Mouse (Mus musculus) lung, postnatal 0 days (tissue): ENCODE data around the gene Gm11627. TPM values are rescaled to one million over a fixed set of nuclear protein-coding genes. Genes with fewer than 3 reads are reported as not detected.
A peak's percentile ranks its signal among the peaks of the same experiment; 100 is the strongest.

Experiments
- ATAC-seq: fragments of 200-750 bp; cut with Nextera tagmentation; 2 replicates; pipeline ENCODE4 v1.8.0; 2017; ENCODE audit warnings: moderate library complexity
- DNase-seq: peaks from one replicate; pipeline ENCODE4 v3.0.0-alpha.2; 2016; ENCODE audit warnings: low spot score
- H3K27ac ChIP-seq: fragments of 300-500 bp; sonication (generic); 2 replicates; pipeline ENCODE4 v1.5.1; 2014; ENCODE audit warnings: antibody characterized with exemption, mild to moderate bottlenecking, low read length, mixed read lengths
- H3K27me3 ChIP-seq: fragments of 300-500 bp; sonication (generic); replicated peaks from 2 replicates; pipeline ENCODE4 v1.6.1; 2014; ENCODE audit warnings: low read length, mixed read lengths; ENCODE audit not compliant: insufficient read depth
- H3K36me3 ChIP-seq: fragments of 300-500 bp; sonication (generic); 2 replicates; pipeline ENCODE4 v1.6.1; 2014; ENCODE audit warnings: low read length, mixed read lengths; ENCODE audit not compliant: insufficient read depth
- H3K4me1 ChIP-seq: fragments of 300-500 bp; sonication (generic); 2 replicates; pipeline ENCODE4 v1.6.1; 2014; ENCODE audit warnings: antibody characterized with exemption, low read depth, low read length, mixed read lengths; ENCODE audit not compliant: insufficient read depth
- H3K4me2 ChIP-seq: fragments of 300-500 bp; sonication (generic); replicated peaks from 2 replicates; pipeline ENCODE4 v1.6.1; 2014; ENCODE audit warnings: low read depth, mild to moderate bottlenecking, low read length, moderate library complexity, mixed read lengths
- H3K4me3 ChIP-seq: fragments of 300-500 bp; sonication (generic); 2 replicates; pipeline ENCODE4 v1.5.1; 2014; ENCODE audit warnings: low read depth, low read length
- H3K9ac ChIP-seq: fragments of 300-500 bp; sonication (generic); replicated peaks from 2 replicates; pipeline ENCODE4 v1.6.1; 2014; ENCODE audit warnings: low read depth, mild to moderate bottlenecking
- H3K9me3 ChIP-seq: fragments of 300-500 bp; sonication (generic); 2 replicates; pipeline ENCODE4 v1.6.1; 2016; ENCODE audit warnings: low read length, mixed read lengths
- CTCF ChIP-seq: IDR thresholded peaks from 2 replicates; pipeline ENCODE4 v1.5.1; 2016; ENCODE audit warnings: antibody characterized with exemption, mild to moderate bottlenecking
- EP300 ChIP-seq: IDR thresholded peaks from 2 replicates; pipeline ENCODE4 v1.6.1; 2016; ENCODE audit warnings: antibody characterized with exemption, mild to moderate bottlenecking, control low read depth
- WGBS: fragments of 180-500 bp; shearing (Covaris S2); extraction: QIAGEN DNeasy Blood & Tissue Kit; methylation state at CpG from one replicate; pipeline ENCODE4 v1.1.7; 2014; 5-methylcytosine and 5-hydroxymethylcytosine counted together
- polyA plus RNA-seq: library from polyadenylated mRNA; unstranded; fragments of >200 nt; fragmentation: Nextera tagmentation; extraction: Ambion mirVana; gene quantifications from 2 replicates; pipeline ENCODE4 v1.2.1, GENCODE M21; 2015

Gene Gm11627
- polyA plus RNA-seq, 1 experiment from 2014 or later, result 8.0 TPM

DNA sequence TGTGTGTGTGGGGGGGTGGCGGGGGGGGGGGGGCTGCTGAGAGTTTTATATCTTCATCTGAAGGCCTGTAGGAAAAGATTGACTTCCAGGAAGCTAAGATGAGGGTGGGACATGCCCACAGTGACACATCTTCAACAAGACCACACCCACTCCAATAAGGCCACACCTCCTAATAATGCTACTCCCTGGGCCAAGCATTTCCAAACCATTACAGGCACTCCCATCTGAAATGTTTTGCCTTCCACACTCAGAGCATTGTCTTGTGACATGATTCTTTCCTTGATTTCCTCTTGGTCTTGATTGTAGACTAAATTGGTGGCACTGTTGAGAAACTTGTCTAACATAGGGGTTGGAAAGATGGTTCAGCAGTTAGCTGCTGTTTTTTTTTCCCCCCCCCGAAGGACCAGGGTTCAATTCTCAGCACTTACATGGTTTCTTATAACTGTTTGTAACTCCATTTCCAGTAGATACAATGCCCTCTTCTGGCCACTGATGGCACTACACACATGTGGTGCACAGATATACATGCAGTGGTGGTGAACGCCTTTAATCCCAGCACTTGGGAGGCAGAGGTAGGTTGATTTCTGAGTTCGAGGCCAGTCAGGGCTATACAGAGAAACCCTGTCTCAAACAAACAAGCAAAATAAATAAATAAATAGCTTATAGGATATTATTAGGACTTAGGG, 7.3 kb upstream of the Gm11627 start:
- Histone ChIP-seq H3K9me3 (no peaks in the 10 kb centered on the region), H3K4me3 (no peak overlapping the region), H3K9ac (no peak overlapping the region), H3K27me3 (no peaks in the 10 kb centered on the region), H3K27ac (no peak overlapping the region), H3K4me2 (no peak overlapping the region), H3K4me1 (peaks cover 8% of the 10 kb centered on the region; the same call in 1 of the 2 replicates), H3K36me3 (no peaks in the 10 kb centered on the region)
- 91% methylated on average over 4 of the region's 4 CpGs for WGBS
- TF ChIP-seq EP300 (no peak), CTCF (peak; percentile 36)
- DNase-seq (no peak), ATAC-seq (no peak)

GRCm38 (mm10) chr11:102582736-102583135, 3.5 kb upstream of the Gm11627 start:
- H3K27ac ChIP-seq, result peak overlapping the region; percentile 76
- WGBS, result 20% methylated on average over 5 of the region's 5 CpGs
- H3K36me3 ChIP-seq, result no peaks in the 10 kb centered on the region
- no peak overlapping the region for H3K4me3 ChIP-seq
- H3K4me1 ChIP-seq, result peaks cover 15% of the 10 kb centered on the region; the same call in 1 of the 2 replicates
- peak overlapping the region; percentile 17; the same call in 1 of the 2 replicates for H3K4me2 ChIP-seq
- no peak for TF ChIP-seq EP300
- no peak for TF ChIP-seq CTCF
- H3K27me3 ChIP-seq, result no peaks in the 10 kb centered on the region
- ATAC-seq (no peak), DNase-seq (no peak)
- H3K9ac ChIP-seq, result no peak overlapping the region
- no peaks in the 10 kb centered on the region for H3K9me3 ChIP-seq

DNA sequence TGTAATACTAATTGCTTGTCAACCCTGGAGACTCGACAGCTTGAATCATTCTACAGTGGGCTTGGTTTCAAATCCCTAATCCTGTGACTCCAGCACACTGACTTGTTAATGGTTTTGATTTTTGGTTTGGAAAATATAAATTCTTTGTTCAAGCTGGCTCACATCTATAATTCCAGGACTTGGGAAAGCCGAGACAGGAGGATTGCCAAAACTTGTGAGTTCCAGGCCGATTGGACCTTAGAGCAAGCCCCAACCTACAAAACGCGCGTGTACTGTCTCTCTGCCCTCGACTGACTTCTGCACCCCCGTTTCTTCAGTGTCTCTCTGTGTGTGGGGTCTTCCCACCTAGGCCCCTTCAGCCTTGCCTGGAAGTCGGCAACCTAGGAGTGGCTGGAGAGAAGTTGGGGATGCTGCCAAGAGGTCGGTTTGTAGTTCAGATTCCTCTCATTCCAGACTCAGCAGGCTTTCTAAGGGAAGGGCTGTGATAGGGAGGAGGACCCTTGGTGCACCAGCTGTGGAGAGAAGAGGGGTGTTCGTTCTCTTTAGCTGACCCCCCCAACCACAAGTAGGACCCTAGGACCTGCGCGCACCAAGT, 2.9 kb upstream of the Gm11627 start:
- no peaks in the 10 kb centered on the region for H3K36me3 ChIP-seq
- H3K9me3 ChIP-seq, result no peaks in the 10 kb centered on the region
- no peak overlapping the region for H3K4me3 ChIP-seq
- DNase-seq (peak; percentile 72), ATAC-seq (peak; percentile 34)
- H3K27ac ChIP-seq, result peak overlapping the region; percentile 76
- WGBS, result 15% methylated on average over 13 of the region's 13 CpGs
- no peaks in the 10 kb centered on the region for H3K27me3 ChIP-seq
- peaks cover 15% of the 10 kb centered on the region; the same call in 1 of the 2 replicates for H3K4me1 ChIP-seq
- H3K9ac ChIP-seq, result no peak overlapping the region
- H3K4me2 ChIP-seq, result peak overlapping the region; percentile 17; the same call in 1 of the 2 replicates
- TF ChIP-seq CTCF (no peak), EP300 (no peak)

GRCm38 (mm10) chr11:102581281-102582015, 2.2 kb upstream of the Gm11627 start:
- Histone ChIP-seq H3K27me3 (no peaks in the 10 kb centered on the region), H3K4me1 (peaks cover 15% of the 10 kb centered on the region; the same call in 1 of the 2 replicates), H3K4me2 (no peak overlapping the region), H3K27ac (peak overlapping the region; percentile 35; the same call in 1 of the 2 replicates), H3K9me3 (no peaks in the 10 kb centered on the region), H3K4me3 (no peak overlapping the region), H3K36me3 (no peaks in the 10 kb centered on the region), H3K9ac (no peak overlapping the region)
- ATAC-seq (no peak), DNase-seq (no peak)
- TF ChIP-seq EP300, result no peak
- no peak for TF ChIP-seq CTCF
- WGBS, result 22% methylated on average over 11 of the region's 11 CpGs

- ATAC-seq (no peak), DNase-seq (no peak)
- 42% methylated on average over 3 of the region's 3 CpGs for whole genome bisulfite sequencing
- Histone ChIP-seq H3K9me3 (no peaks in the 10 kb centered on the region), H3K4me2 (peak overlapping the region; percentile 60; the same call in 1 of the 2 replicates), H3K4me3 (no peak overlapping the region), H3K27me3 (no peaks in the 10 kb centered on the region), H3K27ac (peak overlapping the region; percentile 91), H3K4me1 (peaks cover 15% of the 10 kb centered on the region; the same call in 1 of the 2 replicates), H3K9ac (peak overlapping the region; percentile 43; the same call in 1 of the 2 replicates), H3K36me3 (no peaks in the 10 kb centered on the region)
- TF ChIP-seq CTCF, result no peak
- TF ChIP-seq EP300, result no peak
Measured at GRCm38 (mm10) chr11:102580034-102580330, 721 bp upstream of the Gm11627 start.
